8 mouse cellular contexts compared by ENCODE assay signal in the genomic region with DNA sequence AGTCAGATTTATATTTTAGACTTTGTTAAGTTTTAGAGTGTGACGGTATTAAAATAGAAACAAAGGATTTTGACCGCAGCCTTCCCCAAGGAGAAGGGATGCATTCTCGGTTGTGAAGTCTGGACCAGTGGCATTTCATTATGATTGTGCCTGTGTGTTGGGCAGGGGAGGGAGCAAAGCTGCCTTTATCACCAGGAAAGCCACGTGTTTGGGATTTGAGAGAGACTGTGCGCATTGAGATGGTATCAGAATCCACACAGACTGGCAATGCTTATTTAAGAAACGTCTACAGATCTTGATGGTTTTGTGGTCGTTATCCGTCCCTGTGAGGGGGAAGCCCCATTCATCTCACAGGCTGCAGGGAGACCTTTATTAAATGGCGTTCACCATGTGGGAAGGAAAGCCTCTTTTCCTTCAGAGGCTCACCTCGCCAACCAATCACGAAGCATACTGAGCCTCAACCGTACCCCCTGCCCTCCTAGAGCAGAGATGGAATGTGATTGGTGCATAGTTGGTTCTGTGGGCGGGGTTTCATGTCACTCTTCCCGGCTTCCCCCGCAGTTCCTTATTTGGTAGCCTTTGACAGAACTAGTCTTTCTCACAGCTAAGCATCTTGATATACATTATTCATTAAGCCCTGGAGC.
A peak's percentile ranks its signal among the peaks of the same experiment; 100 is the strongest.
DNase-seq lines count a peak whose midpoint lies in the region; ATAC-seq and TF ChIP-seq lines count a peak whose summit lies in the region.

No protein-coding gene starts in this region.

- WGBS in thymus, adult 2 months: 19% methylated on average over 15 of the region's 15 CpGs
- 41% methylated on average over 15 of the region's 15 CpGs for WGBS in embryonic facial prominence, embryonic 11.5 days
- WGBS in hindbrain, embryonic 12.5 days: 30% methylated on average over 15 of the region's 15 CpGs
- WGBS in midbrain, embryonic 12.5 days: 20% methylated on average over 15 of the region's 15 CpGs
- WGBS in stomach, embryonic 16.5 days: 30% methylated on average over 15 of the region's 15 CpGs

- intact Hi-C loops in left cerebral cortex, postnatal 25 days (cut with DNase I): loop anchor here (1.0 kb wide), 1 partner anchor 92 kb away; no protein-coding TSS in a partner anchor

- no peak overlapping the region for H3K9ac ChIP-seq in embryonic facial prominence, embryonic 11.5 days (replicated peaks; ENCODE audit: low read length)
- H3K9ac ChIP-seq in hindbrain, embryonic 12.5 days: 0 out of 2 replicates have a peak overlapping the region, but pooled peaks have one; percentile 27
- 0 out of 2 replicates have a peak overlapping the region, but pooled peaks have one; percentile 1 for H3K9ac ChIP-seq in midbrain, embryonic 12.5 days (replicated peaks)
- no peak overlapping the region; the same call in 1 of the 2 replicates for H3K9ac ChIP-seq in stomach, embryonic 16.5 days (ENCODE audit: low read length)

- H3K27ac ChIP-seq in thymus, adult 2 months (ENCODE audit: control insufficient read depth, insufficient read depth, low read length): no peak overlapping the region
- H3K27ac ChIP-seq in embryonic facial prominence, embryonic 11.5 days (replicated peaks; ENCODE audit: low read depth, low read length): no peak overlapping the region
- peak overlapping the region; percentile 79 for H3K27ac ChIP-seq in hindbrain, embryonic 12.5 days
- peak overlapping the region; percentile 66 for H3K27ac ChIP-seq in midbrain, embryonic 12.5 days (replicated peaks)
- H3K27ac ChIP-seq in stomach, embryonic 16.5 days (ENCODE audit: low read length): no peak overlapping the region; the same call in 1 of the 2 replicates

- no peak overlapping the region for H3K4me3 ChIP-seq in thymus, adult 2 months (ENCODE audit: control insufficient read depth, insufficient read depth, low read length)
- H3K4me3 ChIP-seq in embryonic facial prominence, embryonic 11.5 days (ENCODE audit: low read depth, low read length): no peak overlapping the region
- H3K4me3 ChIP-seq in hindbrain, embryonic 12.5 days: peak overlapping the region; percentile 7; the same call in 1 of the 2 replicates
- peak overlapping the region; percentile 19 for H3K4me3 ChIP-seq in midbrain, embryonic 12.5 days
- peak overlapping the region; percentile 22 for H3K4me3 ChIP-seq in stomach, embryonic 16.5 days (replicated peaks; ENCODE audit: low read length)

- DNase-seq in thymus, adult 2 months: peak; percentile 35
- DNase-seq in thymus, adult 18-20 months: no peak
- peak; percentile 72 for DNase-seq in embryonic facial prominence, embryonic 11.5 days (ENCODE audit: low spot score)
- peak; percentile 84 to 98 for DNase-seq in left cerebral cortex, postnatal 25 days (ENCODE audit: low spot score in 2 of 2)
- DNase-seq in MN1 (ENCODE audit: low spot score): no peak

- no peak for TF ChIP-seq CTCF in thymus, adult 2 months (IDR thresholded peaks at IDR 0.05; ENCODE audit: borderline replicate concordance, control insufficient read depth, extremely low read depth, insufficient read depth, low read length, poor library complexity)

- H3K9me3 ChIP-seq in embryonic facial prominence, embryonic 11.5 days (replicated peaks; ENCODE audit: control insufficient read depth, low read length): no peaks in the 10 kb centered on the region
- no peaks in the 10 kb centered on the region for H3K9me3 ChIP-seq in hindbrain, embryonic 12.5 days (replicated peaks)
- H3K9me3 ChIP-seq in midbrain, embryonic 12.5 days: no peaks in the 10 kb centered on the region
- H3K9me3 ChIP-seq in stomach, embryonic 16.5 days (replicated peaks; ENCODE audit: control insufficient read depth, low read length): no peaks in the 10 kb centered on the region

- no peaks in the 10 kb centered on the region for H3K27me3 ChIP-seq in thymus, adult 2 months (ENCODE audit: control insufficient read depth, insufficient read depth, low read length)
- no peaks in the 10 kb centered on the region for H3K27me3 ChIP-seq in embryonic facial prominence, embryonic 11.5 days (ENCODE audit: control insufficient read depth, insufficient read depth, low read length)
- H3K27me3 ChIP-seq in hindbrain, embryonic 12.5 days: no peaks in the 10 kb centered on the region
- H3K27me3 ChIP-seq in midbrain, embryonic 12.5 days: no peaks in the 10 kb centered on the region
- H3K27me3 ChIP-seq in stomach, embryonic 16.5 days (ENCODE audit: control insufficient read depth, insufficient read depth, low read length): no peaks in the 10 kb centered on the region

- TF ChIP-seq POLR2A in thymus, adult 2 months (IDR thresholded peaks at IDR 0.05; ENCODE audit: control insufficient read depth, extremely low read depth, insufficient read depth, low read length, poor library complexity): no peak

- H3K4me1 ChIP-seq in thymus, adult 2 months (replicated peaks; ENCODE audit: control insufficient read depth, insufficient read depth, low read length): peaks cover 13% of the 10 kb centered on the region
- no peaks in the 10 kb centered on the region for H3K4me1 ChIP-seq in embryonic facial prominence, embryonic 11.5 days (ENCODE audit: control insufficient read depth, insufficient read depth, low read length)
- peaks cover 4% of the 10 kb centered on the region; the same call in 1 of the 2 replicates for H3K4me1 ChIP-seq in hindbrain, embryonic 12.5 days
- H3K4me1 ChIP-seq in midbrain, embryonic 12.5 days: peaks cover 9% of the 10 kb centered on the region; the same call in 1 of the 2 replicates
- H3K4me1 ChIP-seq in stomach, embryonic 16.5 days (ENCODE audit: control insufficient read depth, insufficient read depth, low read length): peaks cover 6% of the 10 kb centered on the region; the same call in 1 of the 2 replicates

- H3K4me2 ChIP-seq in embryonic facial prominence, embryonic 11.5 days (ENCODE audit: low read depth, low read length): peak overlapping the region; percentile 13; the same call in 1 of the 2 replicates
- H3K4me2 ChIP-seq in hindbrain, embryonic 12.5 days (replicated peaks): peak overlapping the region; percentile 47
- H3K4me2 ChIP-seq in midbrain, embryonic 12.5 days (replicated peaks): peak overlapping the region; percentile 49
- peak overlapping the region; percentile 50 for H3K4me2 ChIP-seq in stomach, embryonic 16.5 days (ENCODE audit: low read depth, low read length)

- no peaks in the 10 kb centered on the region for H3K36me3 ChIP-seq in thymus, adult 2 months (ENCODE audit: control insufficient read depth, insufficient read depth, low read length)
- H3K36me3 ChIP-seq in embryonic facial prominence, embryonic 11.5 days (replicated peaks; ENCODE audit: control insufficient read depth, insufficient read depth, low read depth, low read length): no peaks in the 10 kb centered on the region
- no peaks in the 10 kb centered on the region for H3K36me3 ChIP-seq in hindbrain, embryonic 12.5 days
- H3K36me3 ChIP-seq in midbrain, embryonic 12.5 days: no peaks in the 10 kb centered on the region
- no peaks in the 10 kb centered on the region for H3K36me3 ChIP-seq in stomach, embryonic 16.5 days (ENCODE audit: control insufficient read depth, insufficient read depth, low read length)

- peak; percentile 81 for ATAC-seq in embryonic facial prominence, embryonic 11.5 days (replicated peaks; ENCODE audit: insufficient number of reproducible peaks, low FRiP score, low TSS enrichment, low read depth)
- peak; percentile 96 for ATAC-seq in hindbrain, embryonic 12.5 days (ENCODE audit: low FRiP score)
- peak; percentile 98 for ATAC-seq in midbrain, embryonic 12.5 days (ENCODE audit: low FRiP score, low read depth)
- ATAC-seq in stomach, embryonic 16.5 days (ENCODE audit: insufficient read depth, low FRiP score): peak; percentile 71; the same call in 1 of the 2 replicates

Comparison
In these comparisons a context has a peak if more than half of its experiments do, and no peak if none do; other contexts are left out.
1. DNase-seq: peak in thymus, adult 2 months (single experiment), embryonic facial prominence, embryonic 11.5 days (single experiment) and left cerebral cortex, postnatal 25 days (2 of 2); none in thymus, adult 18-20 months (0 of 2) and MN1 (single experiment).
2. H3K27ac ChIP-seq: peak in hindbrain, embryonic 12.5 days (single experiment) and midbrain, embryonic 12.5 days (single experiment); none in thymus, adult 2 months (single experiment), embryonic facial prominence, embryonic 11.5 days (single experiment) and stomach, embryonic 16.5 days (single experiment).
3. H3K4me3 ChIP-seq: peak in hindbrain, embryonic 12.5 days (single experiment), midbrain, embryonic 12.5 days (single experiment) and stomach, embryonic 16.5 days (single experiment); none in thymus, adult 2 months (single experiment) and embryonic facial prominence, embryonic 11.5 days (single experiment).
4. H3K9ac ChIP-seq: peak in hindbrain, embryonic 12.5 days (single experiment) and midbrain, embryonic 12.5 days (single experiment); none in embryonic facial prominence, embryonic 11.5 days (single experiment) and stomach, embryonic 16.5 days (single experiment).
5. Peak in every context shown above with its lines, with median percentiles within 50 percentile points of each other: ATAC-seq and H3K4me2 ChIP-seq.